Mouse (Mus musculus): ENCODE measurements at regions not wholly inside any gene's neighbourhood (a gene's known extent, or its start where the extent isn't known, plus 50 kb on each side); places are given as distances from the start of the nearest gene placed in this dataset.

- no peak for DNase-seq (ENCODE audit: extremely low read depth)
- no peaks in the 10 kb centered on the region for H3K79me2 ChIP-seq (replicated peaks; ENCODE audit: control insufficient read depth, extremely low read depth, insufficient read depth, poor library complexity, severe bottlenecking)
- H3K4me2 ChIP-seq (ENCODE audit: insufficient read depth, low read depth, poor library complexity, severe bottlenecking) = no peak overlapping the region
- H3K4me1 ChIP-seq (ENCODE audit: control insufficient read depth in 1 of 2, insufficient read depth in 2 of 2) = no peaks in the 10 kb centered on the region
- H3K27ac ChIP-seq (ENCODE audit: insufficient read depth, low read depth) = no peak overlapping the region
- no peaks in the 10 kb centered on the region for H3K27me3 ChIP-seq (replicated peaks)
- no peak overlapping the region for H3K9ac ChIP-seq (ENCODE audit: insufficient read depth, low read depth)
- H3K36me3 ChIP-seq (replicated peaks in 1 of 2; ENCODE audit: control insufficient read depth in 1 of 2, insufficient read depth in 1 of 2, low read length in 1 of 2) = no peaks in the 10 kb centered on the region
- TF ChIP-seq USF2 (conservative IDR thresholded peaks at IDR 0.05; ENCODE audit: low read depth, low read length) (no peak), POLR2AphosphoS2 (IDR thresholded peaks at IDR 0.05; ENCODE audit: low read depth, low read length) (no peak)
- in situ Hi-C loops (cut with MboI; ENCODE audit: low pct_ligation_motif_present, low pct_unique_long_range_greater_than_20kb, low sequenced_read_pairs) (no loop called here), dilution Hi-C loops (cut with MboI; ENCODE audit: extremely low pct_ligation_motif_present, extremely low pct_unique_long_range_greater_than_20kb, low sequenced_read_pairs) (no loop called here)
- H3K9me3 ChIP-seq (replicated peaks; ENCODE audit: low read length) = no peaks in the 10 kb centered on the region
- H3K4me3 ChIP-seq (replicated peaks in 1 of 3; ENCODE audit: low read depth in 2 of 3, low read length in 2 of 3, poor library complexity in 1 of 3) = no peak overlapping the region
Observed at GRCm38 (mm10) chr15:3742191-3742590, 158.9 kb upstream of the Ghr start.

- TF ChIP-seq GABPA (IDR thresholded peaks at IDR 0.05; ENCODE audit: insufficient replicate concordance, low read depth, low read length) (no peak), SMC3 (IDR thresholded peaks at IDR 0.05; ENCODE audit: low read depth, low read length) (no peak), TCF12 (IDR thresholded peaks at IDR 0.05; ENCODE audit: low read depth, low read length) (no peak), E2F4 (IDR thresholded peaks at IDR 0.05; ENCODE audit: insufficient replicate concordance, low read depth, low read length) (no peak), SIN3A (IDR thresholded peaks at IDR 0.05; ENCODE audit: low read length) (no peak), UBTF (IDR thresholded peaks at IDR 0.05; ENCODE audit: low read depth, low read length) (no peak), JUND (conservative IDR thresholded peaks at IDR 0.05; ENCODE audit: low read depth, low read length) (no peak), CHD1 (IDR thresholded peaks at IDR 0.05; ENCODE audit: low read depth, low read length) (no peak), IRF4 (IDR thresholded peaks at IDR 0.05; ENCODE audit: low read depth, low read length) (no peak), ZNF384 (IDR thresholded peaks at IDR 0.05; ENCODE audit: low read depth, low read length) (no peak), ZKSCAN1 (IDR thresholded peaks at IDR 0.05; ENCODE audit: borderline replicate concordance, low read depth, low read length) (no peak), ELF1 (IDR thresholded peaks at IDR 0.05; ENCODE audit: low read depth, low read length) (no peak), HCFC1 (IDR thresholded peaks at IDR 0.05; ENCODE audit: low read depth, low read length) (no peak), MAFK (IDR thresholded peaks at IDR 0.05; ENCODE audit: insufficient replicate concordance, low read length) (no peak), PAX5 (IDR thresholded peaks at IDR 0.05; ENCODE audit: low read length) (no peak), RCOR1 (conservative IDR thresholded peaks at IDR 0.05; ENCODE audit: low read depth, low read length) (no peak), ETS1 (conservative IDR thresholded peaks at IDR 0.05; ENCODE audit: low read depth, low read length) (no peak), NRF1 (IDR thresholded peaks at IDR 0.05; ENCODE audit: low read depth, low read length) (no peak), NELFE (IDR thresholded peaks at IDR 0.05; ENCODE audit: low read depth, low read length) (no peak), MXI1 (IDR thresholded peaks at IDR 0.05; ENCODE audit: low read depth, low read length) (no peak)
- H3K9me3 ChIP-seq (replicated peaks; ENCODE audit: low read length) = no peaks in the 10 kb centered on the region
- H3K9ac ChIP-seq (ENCODE audit: insufficient read depth, low read depth) = no peak overlapping the region
- no peak for DNase-seq (ENCODE audit: extremely low read depth)
- no peaks in the 10 kb centered on the region for H3K36me3 ChIP-seq (replicated peaks in 1 of 2; ENCODE audit: control insufficient read depth in 1 of 2, insufficient read depth in 1 of 2, low read length in 1 of 2)
- no peak overlapping the region for H3K27ac ChIP-seq (ENCODE audit: insufficient read depth, low read depth)
- H3K4me3 ChIP-seq (replicated peaks in 1 of 3; ENCODE audit: low read depth in 2 of 3, low read length in 2 of 3, poor library complexity in 1 of 3) = no peak overlapping the region
- dilution Hi-C loops (cut with MboI; ENCODE audit: extremely low pct_ligation_motif_present, extremely low pct_unique_long_range_greater_than_20kb, low sequenced_read_pairs) = no loop called here
- H3K4me1 ChIP-seq (ENCODE audit: control insufficient read depth in 1 of 2, insufficient read depth in 2 of 2) = no peaks in the 10 kb centered on the region
- no peaks in the 10 kb centered on the region for H3K27me3 ChIP-seq (replicated peaks)
- H3K4me2 ChIP-seq (ENCODE audit: insufficient read depth, low read depth, poor library complexity, severe bottlenecking) = no peak overlapping the region
- no peaks in the 10 kb centered on the region for H3K79me2 ChIP-seq (replicated peaks; ENCODE audit: control insufficient read depth, extremely low read depth, insufficient read depth, poor library complexity, severe bottlenecking)
- in situ Hi-C loops (cut with MboI; ENCODE audit: low pct_ligation_motif_present, low pct_unique_long_range_greater_than_20kb, low sequenced_read_pairs) = no loop called here
Observed at GRCm38 (mm10) chr15:3725214-3725613, 141.9 kb upstream of the Ghr start.
